Mouse (Mus musculus): ENCODE measurements around the gene Stat4.
A peak's percentile ranks its signal among the peaks of the same experiment; 100 is the strongest.

Gene Stat4

GRCm38 (mm10) chr1:52112301-52112700 lies 125.4 kb downstream of the Stat4 start:
- DNase-seq, result peak; percentile 19

- DNase-seq, result no peak
These were observed 126.2 kb downstream of the Stat4 start for GRCm38 (mm10) chr1:52113067-52113665.

- peak; percentile 99 for DNase-seq
These were observed 126.7 kb downstream of the Stat4 start for GRCm38 (mm10) chr1:52113666-52114069.

GRCm38 (mm10) chr1:52116441-52116840 lies 129.5 kb downstream of the Stat4 start:
- no peak for DNase-seq

GRCm38 (mm10) chr1:52117777-52118176 lies 130.8 kb downstream of the Stat4 start:
- DNase-seq, result no peak

- DNase-seq, result peak; percentile 84
These were observed 132.1 kb downstream of the Stat4 start, which contains the start of gene Stat1 for GRCm38 (mm10) chr1:52118860-52119591. Stat1 (plus strand) TSS chr1:52119440.

GRCm38 (mm10) chr1:52119691-52120090 lies 132.7 kb downstream of the Stat4 start:
- DNase-seq, result no peak

- no peak for DNase-seq
These were observed 133.2 kb downstream of the Stat4 start for GRCm38 (mm10) chr1:52120191-52120590.

- no peak for DNase-seq
These were observed 134.1 kb downstream of the Stat4 start for GRCm38 (mm10) chr1:52121052-52121451.

- DNase-seq, result no peak
These were observed 137.9 kb downstream of the Stat4 start for GRCm38 (mm10) chr1:52124818-52125217.

- DNase-seq, result no peak
These were observed 140.4 kb downstream of the Stat4 start for GRCm38 (mm10) chr1:52127350-52127749.

GRCm38 (mm10) chr1:52129794-52130193 lies 142.8 kb downstream of the Stat4 start:
- no peak for DNase-seq

GRCm38 (mm10) chr1:52131787-52132377 lies 144.9 kb downstream of the Stat4 start:
- DNase-seq, result no peak

- DNase-seq, result no peak
These were observed 146.3 kb downstream of the Stat4 start for GRCm38 (mm10) chr1:52133254-52133653.

GRCm38 (mm10) chr1:52137292-52137691 lies 150.3 kb downstream of the Stat4 start:
- DNase-seq, result no peak

- DNase-seq, result no peak
These were observed 153.6 kb downstream of the Stat4 start for GRCm38 (mm10) chr1:52140534-52140933.

GRCm38 (mm10) chr1:52141482-52141881 lies 154.5 kb downstream of the Stat4 start:
- DNase-seq, result no peak

- DNase-seq, result no peak
These were observed 155.2 kb downstream of the Stat4 start for GRCm38 (mm10) chr1:52142117-52142516.

- no peak for DNase-seq
These were observed 156.2 kb downstream of the Stat4 start for GRCm38 (mm10) chr1:52143191-52143590.

GRCm38 (mm10) chr1:52143596-52144156 lies 156.7 kb downstream of the Stat4 start:
- no peak for DNase-seq

- DNase-seq, result no peak
These were observed 158.0 kb downstream of the Stat4 start for GRCm38 (mm10) chr1:52144907-52145306.

GRCm38 (mm10) chr1:52146214-52146970 lies 159.4 kb downstream of the Stat4 start:
- DNase-seq, result peak; percentile 63

- no peak for DNase-seq
These were observed 160.5 kb downstream of the Stat4 start for GRCm38 (mm10) chr1:52147431-52147830.
